ENCODE assay signal across 1 mouse cellular context in the genomic region with DNA sequence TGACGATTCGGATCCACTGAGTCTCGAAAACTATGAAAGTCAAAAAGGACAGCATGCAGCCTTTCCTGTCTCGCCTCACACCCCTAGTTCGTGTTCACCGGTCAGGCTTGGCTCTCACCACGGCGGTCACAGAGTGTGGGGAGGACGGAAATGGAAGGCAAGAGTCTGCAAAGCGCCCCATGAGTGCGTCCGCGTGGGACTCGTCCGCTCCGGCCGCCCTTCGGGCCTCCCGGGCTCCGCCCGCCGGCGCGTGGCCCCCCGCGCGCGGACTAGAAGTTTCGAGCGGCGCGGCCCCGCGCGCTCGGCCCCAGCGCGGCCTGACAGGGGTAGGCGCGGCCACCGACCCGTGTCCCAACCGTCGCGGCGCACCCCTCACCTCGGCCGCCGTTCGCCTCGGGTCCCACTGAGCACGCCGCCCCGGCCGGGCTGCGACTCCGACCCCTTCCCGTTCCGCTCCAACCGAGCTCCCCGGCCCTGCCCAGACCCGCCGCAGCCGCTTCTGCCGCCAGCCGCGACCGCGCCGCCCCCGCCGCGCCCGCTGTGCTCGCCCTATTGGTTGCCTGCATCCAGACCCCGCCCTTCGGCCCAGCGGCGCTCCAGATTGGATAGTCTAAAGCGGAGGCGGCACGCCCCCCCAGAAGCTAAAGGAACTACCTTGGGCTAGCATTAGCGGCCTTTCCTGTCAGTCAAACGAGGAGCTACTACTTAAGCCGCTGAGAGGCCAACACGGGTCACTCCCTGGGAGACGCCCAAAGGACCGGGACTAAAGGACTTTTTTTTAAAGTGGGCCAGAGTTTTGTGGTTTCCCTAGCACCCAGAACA.
TF ChIP-seq lines count a peak whose summit lies in the region.

A gene (minus strand): TSS at position 524 of the 822 bp plus-strand sequence.

TF ChIP-seq in MEL, 35 proteins besides CTCF, POLR2A, EP300 and RAD21 (continued from another document):
- TF ChIP-seq ZC3H11A (IDR thresholded peaks at IDR 0.05; ENCODE audit: low read depth, low read length) (no peak), GATA1 (IDR thresholded peaks at IDR 0.05; ENCODE audit: low read depth, low read length) (no peak), RCOR1 (IDR thresholded peaks at IDR 0.05; ENCODE audit: low read depth, low read length) (no peak), SIN3A (IDR thresholded peaks at IDR 0.05; ENCODE audit: low read length) (peak; percentile 78; the same call in 1 of the 2 replicates), USF1 (IDR thresholded peaks at IDR 0.05; ENCODE audit: low read depth, low read length) (peak; percentile 40), TBP (IDR thresholded peaks at IDR 0.05; ENCODE audit: low read depth, low read length) (peak; percentile 96), CHD2 (IDR thresholded peaks at IDR 0.05; ENCODE audit: low read length) (peak; percentile 59)
TF ChIP-seq in MEL: peak in this region for 15.
